Mouse (Mus musculus) embryonic facial prominence, embryonic 13.5 days (tissue): ENCODE results near the gene Met. TPM values are rescaled to one million over a fixed set of nuclear protein-coding genes. Genes with fewer than 3 reads are reported as not detected.

Source experiments
- ATAC-seq: fragments of 200-750 bp; cut with Nextera tagmentation; 2 replicates; pipeline ENCODE4 v1.8.0; 2017; ENCODE audit warnings: low read depth; ENCODE audit not compliant: insufficient number of reproducible peaks, insufficient read depth, low FRiP score, low TSS enrichment
- H3K27ac ChIP-seq: fragments of 300-500 bp; sonication (generic); 2 replicates; pipeline ENCODE4 v1.5.1; 2015; ENCODE audit warnings: moderate library complexity, mild to moderate bottlenecking, inconsistent platforms
- H3K27me3 ChIP-seq: fragments of 300-500 bp; sonication (generic); 2 replicates; pipeline ENCODE4 v1.6.1; 2015; ENCODE audit warnings: mild to moderate bottlenecking, inconsistent platforms
- H3K36me3 ChIP-seq: fragments of 300-500 bp; sonication (generic); 2 replicates; pipeline ENCODE4 v1.6.1; 2015; ENCODE audit warnings: mild to moderate bottlenecking, inconsistent platforms
- H3K4me1 ChIP-seq: fragments of 300-500 bp; sonication (generic); 2 replicates; pipeline ENCODE4 v1.6.1; 2015; ENCODE audit warnings: inconsistent platforms
- H3K4me2 ChIP-seq: fragments of 300-500 bp; sonication (generic); 2 replicates; pipeline ENCODE4 v1.6.1; 2015; ENCODE audit warnings: moderate library complexity, mild to moderate bottlenecking, inconsistent platforms
- H3K4me3 ChIP-seq: fragments of 300-500 bp; sonication (generic); 2 replicates; pipeline ENCODE4 v1.5.1; 2015; ENCODE audit warnings: mild to moderate bottlenecking, inconsistent platforms
- H3K9ac ChIP-seq: fragments of 300-500 bp; sonication (generic); 2 replicates; pipeline ENCODE4 v1.6.1; 2015; ENCODE audit warnings: mild to moderate bottlenecking, inconsistent platforms
- H3K9me3 ChIP-seq: fragments of 300-500 bp; sonication (generic); 2 replicates; pipeline ENCODE4 v1.6.1; 2016; ENCODE audit warnings: inconsistent platforms
- WGBS: fragments of 180-500 bp; shearing (Covaris S2); methylation state at CpG from one replicate; pipeline ENCODE4 v1.1.7; 2015; ENCODE audit warnings: mixed read lengths; 5-methylcytosine and 5-hydroxymethylcytosine counted together
- polyA plus RNA-seq: library from polyadenylated mRNA; unstranded; fragments of >200 nt; fragmentation: Nextera tagmentation; extraction: Ambion mirVana; gene quantifications from 2 replicates; pipeline ENCODE4 v1.2.1, GENCODE M21; 2015

Gene Met
- polyA plus RNA-seq, 1 experiment from 2014 or later: 3.3 TPM

DNA sequence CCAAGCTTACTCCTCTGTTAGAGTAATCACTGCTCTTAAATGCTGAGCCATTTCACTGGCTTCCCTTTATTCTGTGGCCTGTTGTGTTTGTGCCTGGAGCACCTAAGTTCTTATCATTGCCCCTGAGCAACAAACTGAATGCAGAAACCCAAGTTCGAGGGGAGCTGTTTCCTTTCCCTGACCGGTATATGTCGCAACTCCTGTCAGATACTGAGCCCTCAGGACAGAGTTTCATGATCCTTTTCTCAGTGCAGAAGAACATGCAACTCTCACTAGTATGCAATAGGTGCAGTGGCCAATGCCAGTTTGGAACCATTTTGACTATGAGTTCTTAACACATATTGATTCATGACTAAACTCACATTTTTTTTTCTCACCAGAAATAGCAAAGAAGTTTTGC, 2.9 kb downstream of the Met start:
- no peak for ATAC-seq
- H3K27ac ChIP-seq: no peak overlapping the region
- no peak overlapping the region for H3K4me3 ChIP-seq
- H3K36me3 ChIP-seq: no peaks in the 10 kb centered on the region
- H3K4me1 ChIP-seq: no peaks in the 10 kb centered on the region
- H3K4me2 ChIP-seq: no peak overlapping the region
- H3K27me3 ChIP-seq: peaks cover 29% of the 10 kb centered on the region
- H3K9me3 ChIP-seq: no peaks in the 10 kb centered on the region
- no peak overlapping the region for H3K9ac ChIP-seq
- WGBS: 87% methylated on average over 3 of the region's 3 CpGs

DNA sequence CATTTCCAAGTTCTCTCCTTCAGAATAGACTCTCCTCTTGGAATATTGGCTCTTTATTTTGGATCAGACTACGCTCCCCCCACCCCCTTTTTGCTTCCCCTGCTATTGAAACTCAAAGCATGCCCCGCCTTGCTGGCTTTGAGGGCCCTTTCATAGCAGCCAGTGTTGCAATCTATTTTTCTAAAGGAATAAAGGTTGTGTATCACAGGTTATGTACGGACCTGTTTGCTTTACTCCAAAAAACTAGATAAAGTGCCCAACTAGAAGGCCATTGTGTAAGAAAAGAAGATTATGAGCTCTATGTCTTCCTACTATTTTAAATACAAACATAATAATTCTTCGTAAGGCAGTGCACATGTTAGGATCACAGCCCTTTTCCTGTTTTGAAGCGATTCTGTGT, 5.4 kb downstream of the Met start:
- Histone ChIP-seq H3K9ac (no peak overlapping the region), H3K36me3 (no peaks in the 10 kb centered on the region), H3K4me3 (no peak overlapping the region), H3K27me3 (peaks cover 22% of the 10 kb centered on the region), H3K27ac (no peak overlapping the region), H3K4me2 (no peak overlapping the region), H3K9me3 (no peaks in the 10 kb centered on the region), H3K4me1 (no peaks in the 10 kb centered on the region)
- no peak for ATAC-seq
- WGBS: 78% methylated on average over 5 of the region's 5 CpGs

DNA sequence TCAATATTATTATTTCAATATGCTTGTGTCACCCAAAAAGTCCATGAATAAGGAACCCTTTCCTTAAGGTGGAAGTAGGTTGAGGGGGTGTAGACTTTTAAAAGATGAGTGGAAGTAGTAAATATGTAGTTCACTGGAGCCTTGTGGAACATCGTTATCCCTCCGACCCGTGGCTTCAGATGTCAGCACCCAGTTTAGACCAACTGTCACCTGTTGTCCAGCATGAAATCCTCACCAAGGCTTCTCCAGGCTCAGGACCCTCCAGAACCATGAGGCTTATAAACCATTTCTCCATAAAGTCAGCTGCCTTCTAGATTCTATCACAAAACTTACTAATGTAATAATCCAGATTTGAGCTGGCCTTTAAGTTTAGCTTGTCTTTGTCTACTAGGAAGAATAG, 9.5 kb downstream of the Met start:
- 91% methylated on average over 3 of the region's 3 CpGs for WGBS
- ATAC-seq: no peak
- Histone ChIP-seq H3K4me1 (no peaks in the 10 kb centered on the region), H3K4me2 (no peak overlapping the region), H3K9ac (no peak overlapping the region), H3K4me3 (no peak overlapping the region), H3K27ac (no peak overlapping the region), H3K27me3 (no peaks in the 10 kb centered on the region), H3K9me3 (no peaks in the 10 kb centered on the region), H3K36me3 (no peaks in the 10 kb centered on the region)

DNA sequence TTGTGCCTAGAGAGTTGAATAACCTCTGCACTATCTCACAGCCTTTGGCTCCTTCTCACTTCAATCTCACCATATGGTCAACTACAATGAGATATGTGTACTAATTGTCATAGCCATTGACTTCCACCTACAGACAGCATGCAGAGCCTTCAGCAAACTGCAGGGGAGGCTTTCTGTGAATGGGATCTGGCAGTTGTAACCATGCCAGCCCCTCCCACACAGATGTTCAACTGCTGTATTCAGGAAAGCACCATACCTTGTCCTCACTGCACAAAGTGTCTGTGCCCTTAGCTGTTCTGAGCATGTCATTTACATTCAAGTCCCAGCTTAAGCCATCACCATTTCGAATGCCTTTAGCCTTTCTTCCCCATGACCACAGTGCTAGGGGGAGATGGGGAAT, 14.2 kb downstream of the Met start:
- WGBS: 76% methylated on average over 1 of the region's 1 CpGs
- H3K9ac ChIP-seq: no peak overlapping the region
- H3K27ac ChIP-seq: no peak overlapping the region
- no peak overlapping the region for H3K4me3 ChIP-seq
- H3K36me3 ChIP-seq: no peaks in the 10 kb centered on the region
- no peaks in the 10 kb centered on the region for H3K9me3 ChIP-seq
- no peaks in the 10 kb centered on the region for H3K4me1 ChIP-seq
- no peak overlapping the region for H3K4me2 ChIP-seq
- ATAC-seq: no peak
- no peaks in the 10 kb centered on the region for H3K27me3 ChIP-seq

DNA sequence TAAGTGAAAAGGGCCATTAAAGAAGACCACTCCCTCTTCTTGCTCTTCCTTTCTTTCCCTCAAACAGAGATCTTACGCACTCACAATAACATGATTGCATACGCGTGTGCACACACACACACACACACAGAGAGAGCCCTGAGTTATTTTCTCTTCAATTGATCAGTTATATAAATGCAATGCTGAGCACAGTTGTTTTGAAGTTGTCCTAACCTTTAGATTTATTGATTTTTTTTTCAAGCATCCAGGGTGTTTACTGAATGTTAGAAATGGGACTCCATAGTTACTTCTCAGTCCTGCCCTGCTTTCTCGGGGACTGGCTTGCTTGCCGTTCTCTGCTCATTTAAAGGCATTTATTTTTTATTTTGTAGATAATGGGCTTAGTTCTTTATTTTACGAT, 14.7 kb downstream of the Met start:
- no peak overlapping the region for H3K4me3 ChIP-seq
- no peaks in the 10 kb centered on the region for H3K9me3 ChIP-seq
- WGBS: 92% methylated on average over 6 of the region's 6 CpGs
- no peak overlapping the region for H3K27ac ChIP-seq
- H3K4me2 ChIP-seq: no peak overlapping the region
- ATAC-seq: no peak
- no peak overlapping the region for H3K9ac ChIP-seq
- H3K27me3 ChIP-seq: no peaks in the 10 kb centered on the region
- H3K4me1 ChIP-seq: no peaks in the 10 kb centered on the region
- no peaks in the 10 kb centered on the region for H3K36me3 ChIP-seq

DNA sequence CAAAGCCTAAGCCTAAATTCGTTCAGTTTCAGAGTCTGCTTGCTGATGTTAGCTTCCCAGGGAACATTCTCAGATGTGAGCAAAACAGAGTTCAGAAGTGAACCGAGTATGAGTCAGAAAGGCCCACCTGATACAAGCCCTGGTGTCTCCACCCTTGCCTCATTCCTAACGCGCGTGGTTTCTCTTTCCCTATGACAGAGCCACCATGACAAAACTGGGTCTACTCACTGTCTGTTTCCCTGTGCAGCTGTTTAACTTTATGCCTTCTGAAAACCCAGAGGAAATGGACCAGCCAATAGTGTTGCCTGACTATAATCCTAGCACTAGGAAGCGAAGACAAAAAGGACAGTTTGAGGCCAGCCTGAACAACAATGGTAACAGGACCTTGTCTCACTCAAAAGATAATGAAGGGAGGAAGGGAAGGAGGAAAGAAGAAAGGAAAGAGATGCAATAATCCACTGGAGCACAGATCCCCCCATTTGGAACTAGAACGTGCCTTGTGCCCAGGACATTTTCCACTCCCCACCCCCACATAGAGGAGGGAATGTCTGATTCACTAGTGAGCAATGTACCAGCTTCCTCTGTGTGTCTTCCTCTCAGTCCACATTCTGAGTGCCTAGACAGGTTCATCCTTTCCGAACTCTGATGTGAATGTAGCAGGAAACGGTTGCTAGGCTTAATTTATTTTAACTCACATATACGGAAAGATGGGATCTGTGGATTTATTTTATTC, 15.4 kb downstream of the Met start:
- WGBS: 75% methylated on average over 10 of the region's 10 CpGs
- no peak for ATAC-seq
- H3K27me3 ChIP-seq: no peaks in the 10 kb centered on the region
- no peak overlapping the region for H3K27ac ChIP-seq
- no peak overlapping the region for H3K4me2 ChIP-seq
- H3K4me3 ChIP-seq: no peak overlapping the region
- no peaks in the 10 kb centered on the region for H3K9me3 ChIP-seq
- H3K4me1 ChIP-seq: no peaks in the 10 kb centered on the region
- no peak overlapping the region for H3K9ac ChIP-seq
- H3K36me3 ChIP-seq: no peaks in the 10 kb centered on the region

DNA sequence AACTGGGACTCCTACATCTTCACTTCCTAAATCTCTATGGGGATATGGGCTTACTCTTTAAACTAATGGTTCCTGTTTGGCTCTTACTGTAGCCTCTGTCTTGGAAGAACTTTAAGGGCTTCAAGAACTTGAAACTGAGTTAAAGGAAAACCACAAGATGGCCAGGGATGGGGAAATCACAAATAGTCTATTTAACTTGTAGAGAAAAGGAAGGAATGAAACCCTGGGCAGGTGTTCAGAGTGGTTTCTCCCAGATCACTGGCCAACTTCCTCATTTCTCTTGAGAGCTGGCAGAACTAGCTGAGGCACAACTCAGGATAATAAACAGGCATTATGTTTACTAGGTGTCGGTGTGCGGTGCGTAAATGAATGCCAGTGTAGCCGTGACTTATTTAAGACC, 17.5 kb downstream of the Met start:
- Histone ChIP-seq H3K4me3 (no peak overlapping the region), H3K27me3 (no peaks in the 10 kb centered on the region), H3K27ac (no peak overlapping the region), H3K9ac (no peak overlapping the region), H3K4me2 (no peak overlapping the region), H3K36me3 (no peaks in the 10 kb centered on the region), H3K9me3 (no peaks in the 10 kb centered on the region), H3K4me1 (no peaks in the 10 kb centered on the region)
- WGBS: 84% methylated on average over 4 of the region's 4 CpGs
- no peak for ATAC-seq

DNA sequence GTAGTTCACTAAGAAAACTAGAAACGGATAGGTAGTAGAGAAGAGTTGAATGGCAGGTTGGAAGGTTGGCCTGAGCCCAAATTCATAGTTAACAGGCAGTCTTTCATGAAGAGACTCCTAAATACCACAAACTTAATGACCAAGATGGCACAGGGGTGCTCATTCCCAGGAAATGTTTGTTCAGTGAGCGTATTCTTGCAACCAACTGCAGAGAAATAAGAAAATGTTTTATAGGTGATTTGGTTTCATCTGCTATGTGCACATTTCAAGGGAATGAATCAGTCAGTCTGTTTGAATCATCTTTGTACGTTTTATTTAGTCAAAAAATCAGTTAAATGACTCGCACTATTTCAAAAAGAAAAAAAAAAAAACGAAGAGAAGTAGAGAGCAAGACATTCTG, 21.6 kb downstream of the Met start:
- ATAC-seq: no peak
- no peak overlapping the region for H3K4me2 ChIP-seq
- no peak overlapping the region for H3K4me3 ChIP-seq
- H3K27ac ChIP-seq: no peak overlapping the region
- H3K4me1 ChIP-seq: no peaks in the 10 kb centered on the region
- no peak overlapping the region for H3K9ac ChIP-seq
- no peaks in the 10 kb centered on the region for H3K36me3 ChIP-seq
- H3K27me3 ChIP-seq: no peaks in the 10 kb centered on the region
- no peaks in the 10 kb centered on the region for H3K9me3 ChIP-seq
- WGBS: 88% methylated on average over 5 of the region's 5 CpGs

DNA sequence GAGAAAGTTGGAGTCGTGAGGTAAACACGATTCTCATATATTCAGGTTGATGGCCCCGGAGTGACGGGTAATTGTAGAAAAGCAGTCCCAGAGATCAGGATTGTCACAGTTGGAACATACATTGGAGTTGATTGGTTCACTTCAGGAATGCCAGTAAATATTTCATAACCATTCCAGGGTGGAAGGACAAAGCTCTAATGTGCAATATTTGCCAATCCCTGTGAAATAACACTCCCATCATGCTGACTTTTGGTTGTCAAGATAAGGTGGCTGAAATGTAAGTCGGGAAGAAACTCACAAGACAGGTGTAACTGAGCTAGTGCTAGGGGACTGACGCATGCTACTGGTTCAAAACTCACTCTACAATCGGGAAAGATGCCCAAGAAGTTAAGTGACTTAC, 22.2 kb downstream of the Met start:
- H3K27me3 ChIP-seq: no peaks in the 10 kb centered on the region
- H3K4me2 ChIP-seq: no peak overlapping the region
- 90% methylated on average over 7 of the region's 7 CpGs for WGBS
- no peaks in the 10 kb centered on the region for H3K4me1 ChIP-seq
- H3K4me3 ChIP-seq: no peak overlapping the region
- H3K9me3 ChIP-seq: no peaks in the 10 kb centered on the region
- H3K27ac ChIP-seq: no peak overlapping the region
- no peak for ATAC-seq
- no peaks in the 10 kb centered on the region for H3K36me3 ChIP-seq
- H3K9ac ChIP-seq: no peak overlapping the region

DNA sequence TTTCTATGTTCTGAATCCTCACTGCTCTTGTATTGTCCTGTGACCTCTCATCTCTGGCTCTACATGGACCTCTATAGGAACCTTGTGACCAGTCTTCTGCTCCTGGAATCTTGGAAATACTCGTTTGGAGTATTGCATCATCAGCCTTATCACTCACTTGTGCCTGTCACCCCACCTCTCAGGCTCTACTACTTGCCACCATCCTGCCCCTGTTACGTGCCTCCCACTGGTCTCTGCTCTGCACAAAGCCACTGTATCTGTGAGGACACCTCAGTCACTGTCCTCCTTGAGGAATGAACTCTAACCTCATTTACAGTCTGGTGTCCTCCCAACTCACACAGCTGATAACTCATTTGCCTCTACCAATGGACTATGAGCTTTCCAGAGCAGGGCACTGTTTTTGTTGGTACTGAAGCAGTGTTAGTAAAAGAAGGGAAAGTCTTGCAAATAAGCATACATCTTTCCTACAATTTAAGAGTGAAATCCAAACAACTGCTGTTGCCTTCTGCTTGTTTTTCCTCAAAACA, 24.8 kb downstream of the Met start:
- no peak overlapping the region for H3K4me3 ChIP-seq
- H3K27me3 ChIP-seq: no peaks in the 10 kb centered on the region
- ATAC-seq: no peak
- H3K4me1 ChIP-seq: no peaks in the 10 kb centered on the region
- H3K27ac ChIP-seq: no peak overlapping the region
- no peak overlapping the region for H3K9ac ChIP-seq
- no peaks in the 10 kb centered on the region for H3K9me3 ChIP-seq
- H3K36me3 ChIP-seq: no peaks in the 10 kb centered on the region
- 73% methylated on average over 2 of the region's 2 CpGs for WGBS
- H3K4me2 ChIP-seq: no peak overlapping the region

DNA sequence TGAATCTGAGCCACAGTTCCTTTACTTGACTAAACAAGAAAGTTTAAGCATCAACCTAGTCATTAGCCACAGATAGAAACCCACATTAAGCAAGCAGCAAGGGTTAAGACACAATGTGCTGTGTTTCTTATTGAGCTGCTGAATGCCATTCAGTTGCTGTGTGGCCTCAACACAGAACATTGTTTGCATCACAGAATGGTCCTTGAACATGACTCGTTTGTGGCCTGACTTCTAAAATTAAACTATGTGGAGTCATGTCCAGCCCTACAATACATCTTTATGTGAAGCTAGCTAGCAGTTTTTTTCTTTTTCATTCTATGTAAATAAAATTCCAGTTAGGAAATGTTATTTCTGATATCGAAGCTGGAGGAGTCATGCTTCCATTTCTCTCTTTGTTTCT, 27.2 kb downstream of the Met start:
- H3K9me3 ChIP-seq: no peaks in the 10 kb centered on the region
- no peak overlapping the region for H3K9ac ChIP-seq
- no peaks in the 10 kb centered on the region for H3K4me1 ChIP-seq
- WGBS: 80% methylated on average over 2 of the region's 2 CpGs
- no peaks in the 10 kb centered on the region for H3K27me3 ChIP-seq
- ATAC-seq: no peak
- H3K36me3 ChIP-seq: no peaks in the 10 kb centered on the region
- H3K27ac ChIP-seq: no peak overlapping the region
- no peak overlapping the region for H3K4me2 ChIP-seq
- no peak overlapping the region for H3K4me3 ChIP-seq

DNA sequence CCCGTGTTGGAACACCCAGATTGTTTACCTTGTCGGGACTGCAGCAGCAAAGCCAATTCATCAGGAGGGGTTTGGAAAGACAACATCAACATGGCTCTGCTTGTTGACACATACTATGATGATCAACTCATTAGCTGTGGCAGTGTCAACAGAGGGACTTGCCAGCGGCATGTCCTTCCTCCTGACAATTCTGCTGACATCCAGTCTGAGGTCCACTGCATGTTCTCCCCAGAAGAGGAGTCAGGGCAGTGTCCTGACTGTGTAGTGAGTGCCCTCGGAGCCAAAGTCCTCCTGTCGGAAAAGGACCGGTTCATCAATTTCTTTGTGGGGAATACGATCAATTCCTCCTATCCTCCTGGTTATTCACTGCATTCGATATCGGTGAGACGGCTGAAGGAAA, 27.9 kb downstream of the Met start:
- ATAC-seq: no peak
- no peaks in the 10 kb centered on the region for H3K27me3 ChIP-seq
- no peak overlapping the region for H3K27ac ChIP-seq
- H3K36me3 ChIP-seq: no peaks in the 10 kb centered on the region
- H3K4me1 ChIP-seq: peaks cover 1% of the 10 kb centered on the region; the same call in 1 of the 2 replicates
- H3K9ac ChIP-seq: no peak overlapping the region
- no peak overlapping the region for H3K4me3 ChIP-seq
- no peak overlapping the region for H3K4me2 ChIP-seq
- H3K9me3 ChIP-seq: no peaks in the 10 kb centered on the region
- 91% methylated on average over 10 of the region's 10 CpGs for WGBS
